Mouse (Mus musculus): ENCODE data around the gene Mgll. TPM values are rescaled to one million over a fixed set of nuclear protein-coding genes. Genes with fewer than 3 reads are reported as not detected.
A peak's percentile ranks its signal among the peaks of the same experiment; 100 is the strongest.

The Mgll gene
- total and polyA plus RNA-seq, 2 experiments from 2014 or later: 126 to 148 TPM

GRCm38 (mm10) chr6:88785781-88786542 lies 61.8 kb downstream of the Mgll start:
- Histone ChIP-seq H3K4me1 (ENCODE audit: insufficient read depth, low read length) (peaks cover 31% of the 10 kb centered on the region), H3K4me3 (ENCODE audit: low read length) (no peak overlapping the region), H3K9me3 (ENCODE audit: low read length) (no peaks in the 10 kb centered on the region), H3K36me3 (ENCODE audit: insufficient read depth, low read length) (no peaks in the 10 kb centered on the region), H3K27me3 (ENCODE audit: insufficient read depth, low read length) (no peaks in the 10 kb centered on the region), H3K9ac (replicated peaks; ENCODE audit: low read length) (no peak overlapping the region), H3K27ac (no peak overlapping the region), H3K4me2 (ENCODE audit: low read depth, low read length) (no peak overlapping the region)
- no peak for DNase-seq (ENCODE audit: low spot score)
- TF ChIP-seq CTCF (IDR thresholded peaks at IDR 0.05; ENCODE audit: low read depth): no peak
- WGBS: 68% methylated on average over 10 of the region's 10 CpGs
- ATAC-seq: no peak

- Histone ChIP-seq H3K4me2 (ENCODE audit: low read depth, low read length) (no peak overlapping the region), H3K4me3 (ENCODE audit: low read length) (no peak overlapping the region), H3K9me3 (ENCODE audit: low read length) (no peaks in the 10 kb centered on the region), H3K36me3 (ENCODE audit: insufficient read depth, low read length) (no peaks in the 10 kb centered on the region), H3K4me1 (ENCODE audit: insufficient read depth, low read length) (peaks cover 30% of the 10 kb centered on the region), H3K9ac (replicated peaks; ENCODE audit: low read length) (no peak overlapping the region), H3K27me3 (ENCODE audit: insufficient read depth, low read length) (no peaks in the 10 kb centered on the region), H3K27ac (peak overlapping the region; percentile 38; the same call in 1 of the 2 replicates)
- ATAC-seq: no peak
- no peak for DNase-seq (ENCODE audit: low spot score)
- no peak for TF ChIP-seq CTCF (IDR thresholded peaks at IDR 0.05; ENCODE audit: low read depth)
- WGBS: 79% methylated on average over 15 of the region's 15 CpGs
Observed at GRCm38 (mm10) chr6:88786732-88787445, 62.7 kb downstream of the Mgll start.

GRCm38 (mm10) chr6:88787496-88787895 lies 63.3 kb downstream of the Mgll start:
- peak overlapping the region; percentile 21 for H3K4me2 ChIP-seq (ENCODE audit: low read depth, low read length)
- H3K9me3 ChIP-seq (ENCODE audit: low read length): no peaks in the 10 kb centered on the region
- H3K9ac ChIP-seq (replicated peaks; ENCODE audit: low read length): no peak overlapping the region
- H3K27me3 ChIP-seq (ENCODE audit: insufficient read depth, low read length): no peaks in the 10 kb centered on the region
- TF ChIP-seq CTCF (IDR thresholded peaks at IDR 0.05; ENCODE audit: low read depth): no peak
- 20% methylated on average over 14 of the region's 14 CpGs for WGBS
- no peak overlapping the region for H3K4me3 ChIP-seq (ENCODE audit: low read length)
- peaks cover 31% of the 10 kb centered on the region for H3K4me1 ChIP-seq (ENCODE audit: insufficient read depth, low read length)
- peak overlapping the region; percentile 38; the same call in 1 of the 2 replicates for H3K27ac ChIP-seq
- H3K36me3 ChIP-seq (ENCODE audit: insufficient read depth, low read length): no peaks in the 10 kb centered on the region
- DNase-seq (ENCODE audit: low spot score) (peak; percentile 72), ATAC-seq (peak; percentile 49; the same call in 1 of the 2 replicates)

GRCm38 (mm10) chr6:88788219-88788618 lies 64.0 kb downstream of the Mgll start:
- ATAC-seq (peak; percentile 34; the same call in 1 of the 2 replicates), DNase-seq (ENCODE audit: low spot score) (peak; percentile 53)
- 53% methylated on average over 11 of the region's 11 CpGs for WGBS
- Histone ChIP-seq H3K27ac (peak overlapping the region; percentile 38; the same call in 1 of the 2 replicates), H3K4me2 (ENCODE audit: low read depth, low read length) (no peak overlapping the region), H3K27me3 (ENCODE audit: insufficient read depth, low read length) (no peaks in the 10 kb centered on the region), H3K4me1 (ENCODE audit: insufficient read depth, low read length) (peaks cover 33% of the 10 kb centered on the region), H3K9me3 (ENCODE audit: low read length) (no peaks in the 10 kb centered on the region), H3K9ac (replicated peaks; ENCODE audit: low read length) (no peak overlapping the region), H3K36me3 (ENCODE audit: insufficient read depth, low read length) (no peaks in the 10 kb centered on the region), H3K4me3 (ENCODE audit: low read length) (no peak overlapping the region)
- TF ChIP-seq CTCF (IDR thresholded peaks at IDR 0.05; ENCODE audit: low read depth): peak; percentile 17; the same call in 1 of the 2 replicates

GRCm38 (mm10) chr6:88791299-88791698 lies 67.1 kb downstream of the Mgll start:
- 29% methylated on average over 9 of the region's 9 CpGs for WGBS
- Histone ChIP-seq H3K27me3 (ENCODE audit: insufficient read depth, low read length) (no peaks in the 10 kb centered on the region), H3K9me3 (ENCODE audit: low read length) (no peaks in the 10 kb centered on the region), H3K9ac (replicated peaks; ENCODE audit: low read length) (no peak overlapping the region), H3K27ac (no peak overlapping the region), H3K36me3 (ENCODE audit: insufficient read depth, low read length) (no peaks in the 10 kb centered on the region), H3K4me3 (ENCODE audit: low read length) (no peak overlapping the region), H3K4me2 (ENCODE audit: low read depth, low read length) (no peak overlapping the region), H3K4me1 (ENCODE audit: insufficient read depth, low read length) (peaks cover 33% of the 10 kb centered on the region)
- ATAC-seq (no peak), DNase-seq (ENCODE audit: low spot score) (peak; percentile 32)
- no peak for TF ChIP-seq CTCF (IDR thresholded peaks at IDR 0.05; ENCODE audit: low read depth)

GRCm38 (mm10) chr6:88792147-88792691 lies 68.0 kb downstream of the Mgll start:
- Histone ChIP-seq H3K9me3 (ENCODE audit: low read length) (no peaks in the 10 kb centered on the region), H3K9ac (replicated peaks; ENCODE audit: low read length) (no peak overlapping the region), H3K4me2 (ENCODE audit: low read depth, low read length) (no peak overlapping the region), H3K4me1 (ENCODE audit: insufficient read depth, low read length) (peaks cover 29% of the 10 kb centered on the region), H3K36me3 (ENCODE audit: insufficient read depth, low read length) (no peaks in the 10 kb centered on the region), H3K4me3 (ENCODE audit: low read length) (no peak overlapping the region), H3K27me3 (ENCODE audit: insufficient read depth, low read length) (no peaks in the 10 kb centered on the region), H3K27ac (no peak overlapping the region)
- ATAC-seq: no peak
- no peak for DNase-seq (ENCODE audit: low spot score)
- TF ChIP-seq CTCF (IDR thresholded peaks at IDR 0.05; ENCODE audit: low read depth): no peak
- 34% methylated on average over 7 of the region's 7 CpGs for WGBS

Measured in hindbrain, postnatal 0 days (tissue).